Mouse (Mus musculus): ENCODE results near the gene Zfyve1. TPM values are rescaled to one million over a fixed set of nuclear protein-coding genes. Genes with fewer than 3 reads are reported as not detected.

The Zfyve1 gene
- polyA plus RNA-seq, 1 experiment from 2014 or later, result 14.7 TPM

DNA sequence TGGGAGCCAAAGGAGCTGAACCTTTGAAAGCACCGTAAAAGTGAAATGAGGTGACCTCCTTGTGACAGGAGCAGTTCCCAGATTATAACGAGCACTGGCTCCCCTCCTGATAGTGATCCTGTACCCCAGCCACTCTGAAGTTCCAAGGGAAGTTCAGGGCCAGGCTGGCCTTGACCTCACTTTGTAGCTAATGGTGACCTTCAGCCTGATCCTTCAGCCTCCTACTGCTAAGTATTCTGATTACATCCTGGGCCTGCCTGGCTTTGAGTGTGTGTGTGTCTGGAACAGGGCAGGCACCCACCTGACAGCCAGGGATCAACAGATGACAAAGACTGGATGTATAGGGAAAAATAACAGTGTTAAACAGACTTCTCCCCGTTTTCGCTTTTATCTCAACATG is 73.1 kb downstream of the Zfyve1 start:
- no peak overlapping the region for H3K4me2 ChIP-seq
- no peaks in the 10 kb centered on the region for H3K9me3 ChIP-seq (ENCODE audit: low read depth, low read length)
- no peak overlapping the region for H3K4me3 ChIP-seq (ENCODE audit: low read depth, low read length)
- H3K9ac ChIP-seq, result no peak overlapping the region
- peaks cover 12% of the 10 kb centered on the region; the same call in 1 of the 2 replicates for H3K36me3 ChIP-seq (ENCODE audit: insufficient read depth)
- no peak for TF ChIP-seq CTCF (IDR thresholded peaks at IDR 0.05; ENCODE audit: low read depth)
- H3K4me1 ChIP-seq (ENCODE audit: insufficient read depth), result no peaks in the 10 kb centered on the region
- no peaks in the 10 kb centered on the region for H3K27me3 ChIP-seq (ENCODE audit: insufficient read depth, low read length)
- WGBS, result 74% methylated on average over 4 of the region's 4 CpGs
- H3K27ac ChIP-seq (ENCODE audit: low read depth), result no peak overlapping the region
- no peak for DNase-seq
- ATAC-seq (ENCODE audit: insufficient read depth), result no peak

GRCm38 (mm10) chr12:83523056-83523455 is 74.0 kb downstream of the Zfyve1 start:
- no peaks in the 10 kb centered on the region for H3K9me3 ChIP-seq (ENCODE audit: low read depth, low read length)
- H3K36me3 ChIP-seq (ENCODE audit: insufficient read depth), result peaks cover 9% of the 10 kb centered on the region; the same call in 1 of the 2 replicates
- no peak for TF ChIP-seq CTCF (IDR thresholded peaks at IDR 0.05; ENCODE audit: low read depth)
- no peak overlapping the region for H3K4me3 ChIP-seq (ENCODE audit: low read depth, low read length)
- H3K4me1 ChIP-seq (ENCODE audit: insufficient read depth), result no peaks in the 10 kb centered on the region
- H3K9ac ChIP-seq, result no peak overlapping the region
- no peak for DNase-seq
- ATAC-seq (ENCODE audit: insufficient read depth), result no peak
- WGBS, result 87% methylated on average over 6 of the region's 6 CpGs
- H3K4me2 ChIP-seq, result no peak overlapping the region
- H3K27me3 ChIP-seq (ENCODE audit: insufficient read depth, low read length), result no peaks in the 10 kb centered on the region
- H3K27ac ChIP-seq (ENCODE audit: low read depth), result no peak overlapping the region

DNA sequence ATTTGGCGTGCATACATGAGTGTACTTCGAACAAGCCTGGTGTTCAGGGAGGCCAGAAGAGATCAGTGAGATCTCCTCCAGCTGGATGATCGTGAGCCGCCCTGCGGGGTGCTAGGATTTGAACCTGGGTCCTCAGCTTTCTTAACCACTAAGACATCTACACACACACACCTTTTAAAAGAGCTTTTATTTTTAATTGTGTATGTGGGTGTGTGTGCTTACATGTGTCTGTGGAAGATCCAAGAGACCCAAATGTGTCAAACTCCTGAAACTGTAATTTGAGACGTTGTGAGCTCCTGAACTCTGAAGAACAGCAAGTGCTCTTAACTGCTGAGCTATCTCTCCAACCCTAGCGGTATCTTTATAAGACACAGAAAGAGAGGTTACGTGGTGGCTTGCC is 75.9 kb downstream of the Zfyve1 start:
- Histone ChIP-seq H3K9me3 (ENCODE audit: low read depth, low read length) (no peaks in the 10 kb centered on the region), H3K27me3 (ENCODE audit: insufficient read depth, low read length) (no peaks in the 10 kb centered on the region), H3K36me3 (ENCODE audit: insufficient read depth) (no peaks in the 10 kb centered on the region), H3K4me2 (peak overlapping the region; percentile 71), H3K4me1 (ENCODE audit: insufficient read depth) (no peaks in the 10 kb centered on the region), H3K9ac (peak overlapping the region; percentile 64), H3K4me3 (ENCODE audit: low read depth, low read length) (peak overlapping the region; percentile 69), H3K27ac (ENCODE audit: low read depth) (no peak overlapping the region)
- TF ChIP-seq CTCF (IDR thresholded peaks at IDR 0.05; ENCODE audit: low read depth), result no peak
- 28% methylated on average over 8 of the region's 8 CpGs for WGBS
- ATAC-seq (ENCODE audit: insufficient read depth) (no peak), DNase-seq (peak; percentile 10)

- no peaks in the 10 kb centered on the region for H3K9me3 ChIP-seq (ENCODE audit: low read depth, low read length)
- H3K36me3 ChIP-seq (ENCODE audit: insufficient read depth), result no peaks in the 10 kb centered on the region
- WGBS, result under 1% methylated on average over 32 of the region's 32 CpGs
- no peaks in the 10 kb centered on the region for H3K27me3 ChIP-seq (ENCODE audit: insufficient read depth, low read length)
- ATAC-seq (ENCODE audit: insufficient read depth), result peak; percentile 100
- H3K4me1 ChIP-seq (ENCODE audit: insufficient read depth), result no peaks in the 10 kb centered on the region
- H3K9ac ChIP-seq, result peak within 1 kb of the TSS; percentile 64
- H3K4me2 ChIP-seq, result peak within 1 kb of the TSS; percentile 71
- peak within 1 kb of the TSS; percentile 69 for H3K4me3 ChIP-seq (ENCODE audit: low read depth, low read length)
- peak; percentile 35; the same call in 1 of the 2 replicates for TF ChIP-seq CTCF (IDR thresholded peaks at IDR 0.05; ENCODE audit: low read depth)
- DNase-seq, result peak; percentile 98
- H3K27ac ChIP-seq (ENCODE audit: low read depth), result peak within 1 kb of the TSS; percentile 65; the same call in 1 of the 2 replicates
Observed at GRCm38 (mm10) chr12:83520311-83520890, 76.6 kb downstream of the Zfyve1 start, which contains the start of gene Dcaf4. Dcaf4 (plus strand) TSS chr12:83520466.

DNA sequence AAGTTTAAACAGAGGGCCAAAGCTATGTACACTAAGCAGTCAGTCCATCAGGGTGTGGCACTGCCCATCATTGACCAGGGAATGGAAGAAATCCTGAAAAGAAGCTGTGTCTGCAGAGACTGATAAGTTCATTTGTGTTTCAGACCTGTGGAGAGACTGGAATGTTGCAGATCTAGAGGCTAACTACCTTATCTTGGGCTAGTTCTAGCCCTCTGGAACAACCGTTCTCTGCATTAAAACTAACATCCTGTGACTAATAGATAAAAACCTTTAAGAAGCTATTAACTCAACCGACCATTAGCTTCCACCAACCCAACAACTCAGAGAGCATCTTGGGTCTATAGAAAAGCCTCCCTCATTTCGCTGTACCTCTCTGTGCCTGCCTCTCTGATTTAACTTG is 79.4 kb downstream of the Zfyve1 start:
- DNase-seq (no peak), ATAC-seq (ENCODE audit: insufficient read depth) (no peak)
- Histone ChIP-seq H3K4me2 (no peak overlapping the region), H3K9me3 (ENCODE audit: low read depth, low read length) (no peaks in the 10 kb centered on the region), H3K27me3 (ENCODE audit: insufficient read depth, low read length) (no peaks in the 10 kb centered on the region), H3K4me1 (ENCODE audit: insufficient read depth) (no peaks in the 10 kb centered on the region), H3K9ac (no peak overlapping the region), H3K36me3 (ENCODE audit: insufficient read depth) (no peaks in the 10 kb centered on the region), H3K27ac (ENCODE audit: low read depth) (no peak overlapping the region), H3K4me3 (ENCODE audit: low read depth, low read length) (no peak overlapping the region)
- TF ChIP-seq CTCF (IDR thresholded peaks at IDR 0.05; ENCODE audit: low read depth), result no peak
- 62% methylated on average over 3 of the region's 3 CpGs for WGBS

DNA sequence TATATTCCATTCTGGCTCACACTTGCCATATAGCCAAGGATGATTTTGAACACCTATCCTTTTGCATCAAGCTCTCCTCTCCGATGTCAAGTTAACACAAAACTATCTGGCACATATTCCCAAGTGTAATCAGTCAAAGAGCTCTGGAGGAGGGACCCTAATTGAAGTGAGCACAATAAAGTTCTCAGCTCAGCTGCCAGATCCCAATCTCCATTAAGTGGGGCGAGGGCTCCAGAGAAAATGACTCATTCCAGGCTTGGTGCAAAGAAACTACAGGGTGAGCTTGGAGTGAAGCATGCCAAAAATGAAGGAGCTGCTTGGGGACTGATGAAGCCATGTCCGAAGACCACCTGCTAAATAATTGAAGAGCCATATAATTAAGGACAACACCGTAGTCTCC is 82.8 kb downstream of the Zfyve1 start:
- Histone ChIP-seq H3K9me3 (ENCODE audit: low read depth, low read length) (no peaks in the 10 kb centered on the region), H3K36me3 (ENCODE audit: insufficient read depth) (no peaks in the 10 kb centered on the region), H3K27me3 (ENCODE audit: insufficient read depth, low read length) (no peaks in the 10 kb centered on the region), H3K4me3 (ENCODE audit: low read depth, low read length) (no peak overlapping the region), H3K4me1 (ENCODE audit: insufficient read depth) (no peaks in the 10 kb centered on the region), H3K27ac (ENCODE audit: low read depth) (no peak overlapping the region), H3K4me2 (no peak overlapping the region), H3K9ac (no peak overlapping the region)
- DNase-seq (no peak), ATAC-seq (ENCODE audit: insufficient read depth) (no peak)
- WGBS, result 70% methylated on average over 4 of the region's 4 CpGs
- no peak for TF ChIP-seq CTCF (IDR thresholded peaks at IDR 0.05; ENCODE audit: low read depth)

- H3K9me3 ChIP-seq (ENCODE audit: low read depth, low read length), result no peaks in the 10 kb centered on the region
- no peak overlapping the region for H3K27ac ChIP-seq (ENCODE audit: low read depth)
- no peak for TF ChIP-seq CTCF (IDR thresholded peaks at IDR 0.05; ENCODE audit: low read depth)
- DNase-seq (peak; percentile 67), ATAC-seq (ENCODE audit: insufficient read depth) (no peak)
- H3K27me3 ChIP-seq (ENCODE audit: insufficient read depth, low read length), result no peaks in the 10 kb centered on the region
- 13% methylated on average over 5 of the region's 5 CpGs for WGBS
- H3K36me3 ChIP-seq (ENCODE audit: insufficient read depth), result no peaks in the 10 kb centered on the region
- H3K9ac ChIP-seq, result no peak overlapping the region
- no peak overlapping the region for H3K4me2 ChIP-seq
- H3K4me1 ChIP-seq (ENCODE audit: insufficient read depth), result no peaks in the 10 kb centered on the region
- no peak overlapping the region for H3K4me3 ChIP-seq (ENCODE audit: low read depth, low read length)
Observed at GRCm38 (mm10) chr12:83513185-83513584, 83.8 kb downstream of the Zfyve1 start.

Measured in lung, embryonic 14.5 days (tissue).